In genomic region chr1:38817671-38818070, GRCm38 (mm10) we compare ENCODE assay signal across 23 mouse cellular contexts. TPM values are rescaled to one million over a fixed set of nuclear protein-coding genes. Genes with fewer than 3 reads are reported as not detected.
DNase-seq lines count a peak whose midpoint lies in the region; ATAC-seq lines count a peak whose summit lies in the region.
"Had no signal": no experiment of that assay in that cellular context is flagged by ENCODE, and none has a peak within 500 bp of the region (broad histone marks: within the 10 kb centered on the region; RNA-seq: fewer than 3 reads in every experiment).

No protein-coding gene starts in this region.

- no peak overlapping the region for H3K4me3 ChIP-seq in neural tube, embryonic 13.5 days
- no peak overlapping the region for H3K4me3 ChIP-seq in embryonic facial prominence, embryonic 14.5 days (ENCODE audit: low read depth, low read length)
- no peak overlapping the region for H3K4me3 ChIP-seq in limb, embryonic 15.5 days
- H3K4me3 ChIP-seq: heart, embryonic 15.5 days; myocyte had no signal

- no peak for DNase-seq in frontal cortex, postnatal 14 days (ENCODE audit: low spot score in 2 of 2)
- no peak for DNase-seq in neural tube, embryonic 10.5 days (ENCODE audit: extremely low spot score, low spot score)
- no peak for DNase-seq in embryonic facial prominence, embryonic 14.5 days (ENCODE audit: low spot score)
- DNase-seq in kidney, adult 9 months, result no peak
- DNase-seq: adrenal gland, postnatal 10 days; cerebellum, adult 2 months; cerebellum, postnatal 25 days; embryo, embryonic 11 days; heart, postnatal 36 days; kidney, adult 18-20 months; kidney, postnatal 10 days; lung, embryonic 14.5 days; right cerebral cortex, postnatal 25 days; spleen, adult 18-20 months had no signal

- H3K4me1 ChIP-seq in neural tube, embryonic 13.5 days (replicated peaks), result peaks cover 33% of the 10 kb centered on the region
- peaks cover 18% of the 10 kb centered on the region for H3K4me1 ChIP-seq in embryonic facial prominence, embryonic 14.5 days (ENCODE audit: control insufficient read depth, insufficient read depth, low read length)
- peaks cover 17% of the 10 kb centered on the region for H3K4me1 ChIP-seq in limb, embryonic 15.5 days
- H3K4me1 ChIP-seq: heart, embryonic 15.5 days had no signal

- H3K36me3 ChIP-seq in neural tube, embryonic 13.5 days, result peaks cover 34% of the 10 kb centered on the region
- peaks cover 9% of the 10 kb centered on the region for H3K36me3 ChIP-seq in embryonic facial prominence, embryonic 14.5 days (ENCODE audit: control insufficient read depth, insufficient read depth, low read length)
- H3K36me3 ChIP-seq in limb, embryonic 15.5 days, result peaks cover 9% of the 10 kb centered on the region
- H3K36me3 ChIP-seq: heart, embryonic 15.5 days had no signal

- no peak overlapping the region for H3K9ac ChIP-seq in neural tube, embryonic 13.5 days
- no peak overlapping the region for H3K9ac ChIP-seq in embryonic facial prominence, embryonic 14.5 days (ENCODE audit: low read depth, low read length)
- H3K9ac ChIP-seq in limb, embryonic 15.5 days, result no peak overlapping the region
- H3K9ac ChIP-seq: heart, embryonic 15.5 days; liver, embryonic 14.5 days; lung, embryonic 14.5 days had no signal

- no peaks in the 10 kb centered on the region for H3K9me3 ChIP-seq in neural tube, embryonic 13.5 days
- no peaks in the 10 kb centered on the region for H3K9me3 ChIP-seq in embryonic facial prominence, embryonic 14.5 days (ENCODE audit: control insufficient read depth, low read length)
- no peaks in the 10 kb centered on the region for H3K9me3 ChIP-seq in limb, embryonic 15.5 days
- H3K9me3 ChIP-seq: heart, embryonic 15.5 days had no signal

- no peaks in the 10 kb centered on the region for H3K27me3 ChIP-seq in neural tube, embryonic 13.5 days
- H3K27me3 ChIP-seq in embryonic facial prominence, embryonic 14.5 days (replicated peaks; ENCODE audit: control insufficient read depth, insufficient read depth, low read length), result no peaks in the 10 kb centered on the region
- no peaks in the 10 kb centered on the region for H3K27me3 ChIP-seq in limb, embryonic 15.5 days
- H3K27me3 ChIP-seq: heart, embryonic 15.5 days had no signal

- ATAC-seq in frontal cortex, adult (ENCODE audit: low TSS enrichment), result 0 out of 2 replicates have a peak, but pooled peaks have one; percentile 24
- ATAC-seq in neural tube, embryonic 13.5 days (ENCODE audit: low read depth), result no peak; the same call in 1 of the 2 replicates
- ATAC-seq in embryonic facial prominence, embryonic 14.5 days (ENCODE audit: low read depth), result no peak
- no peak for ATAC-seq in limb, embryonic 15.5 days (ENCODE audit: insufficient number of reproducible peaks, low FRiP score, low TSS enrichment, low read depth)
- ATAC-seq: inflammation-experienced regulatory T-cells, adult 6 months; midbrain, embryonic 16.5 days had no signal

- no peak overlapping the region for H3K4me2 ChIP-seq in neural tube, embryonic 13.5 days
- H3K4me2 ChIP-seq in embryonic facial prominence, embryonic 14.5 days (ENCODE audit: low read depth, low read length), result 0 out of 2 replicates have a peak overlapping the region, but pooled peaks have one; percentile 24
- H3K4me2 ChIP-seq in limb, embryonic 15.5 days, result no peak overlapping the region
- H3K4me2 ChIP-seq: heart, embryonic 15.5 days; lung, embryonic 14.5 days had no signal

- peak overlapping the region; percentile 78 for H3K27ac ChIP-seq in neural tube, embryonic 13.5 days (replicated peaks)
- H3K27ac ChIP-seq in embryonic facial prominence, embryonic 14.5 days (replicated peaks; ENCODE audit: low read depth, low read length), result peak overlapping the region; percentile 86
- H3K27ac ChIP-seq in limb, embryonic 15.5 days, result peak overlapping the region; percentile 71
- H3K27ac ChIP-seq: heart, embryonic 15.5 days; liver, embryonic 14.5 days had no signal

- WGBS in neural tube, embryonic 13.5 days, result 59% methylated on average over 3 of the region's 3 CpGs
- 63% methylated on average over 3 of the region's 3 CpGs for WGBS in embryonic facial prominence, embryonic 14.5 days
- WGBS in limb, embryonic 15.5 days, result 72% methylated on average over 3 of the region's 3 CpGs

RNA-seq across cellular contexts. Expression of gene Lonrf2, which starts 18.8 kb away (rescaled TPM):
- polyA plus RNA-seq in neural tube, embryonic 13.5 days (2015; fragmentation: Nextera tagmentation; extraction: Ambion mirVana), result 13.8 and 14.5 TPM in 2 replicates
- 3.0 and 3.1 TPM in 2 replicates for polyA plus RNA-seq in embryonic facial prominence, embryonic 14.5 days (2014; fragmentation: Nextera tagmentation; extraction: Ambion mirVana)
- polyA plus RNA-seq in limb, embryonic 15.5 days (2015; fragmentation: Nextera tagmentation; extraction: Ambion mirVana), result 1.2 and 1.8 TPM in 2 replicates
- polyA plus RNA-seq: C2C12; inflammation-experienced regulatory T-cells, adult 6 months; myocyte had no signal
